Mouse (Mus musculus) ES-E14 (cell line): ENCODE measurements around the gene Osbpl9.

Source experiments
- HCFC1 ChIP-seq: IDR thresholded peaks from 2 replicates; pipeline ENCODE4 v1.6.1; 2012; ENCODE audit warnings: low read length, inconsistent platforms, borderline replicate concordance; ENCODE audit not compliant: insufficient read depth
- MAFK ChIP-seq: IDR thresholded peaks from 2 replicates; pipeline ENCODE4 v1.6.1; 2014; ENCODE audit warnings: mild to moderate bottlenecking, low read depth, low read length, inconsistent platforms; ENCODE audit not compliant: insufficient read depth

GRCm38 (mm10) chr4:109112915-109113505, 89.1 kb downstream of the Osbpl9 start:
- TF ChIP-seq MAFK (no peak), HCFC1 (no peak)
